20 mouse cellular contexts compared by ENCODE assay signal in the genomic region with DNA sequence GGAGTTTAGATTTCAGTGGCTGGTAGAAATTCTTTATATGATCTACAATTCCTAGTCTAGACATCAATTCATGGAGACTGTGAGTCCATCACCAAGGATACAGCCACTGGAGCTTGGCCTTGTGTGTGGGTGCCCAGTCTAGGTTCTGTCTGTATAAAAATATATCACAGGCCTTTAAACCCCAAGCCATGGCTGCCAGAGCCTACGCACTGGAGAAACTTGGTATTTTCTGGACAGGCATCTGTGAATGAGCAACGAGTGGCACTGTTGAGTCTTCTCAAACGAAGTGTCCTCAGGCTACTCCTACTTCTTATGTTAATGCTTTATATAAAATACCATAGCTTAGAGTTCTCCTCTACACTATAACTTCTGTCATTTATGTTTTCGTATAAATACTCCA. TPM values are rescaled to one million over a fixed set of nuclear protein-coding genes. Genes with fewer than 3 reads are reported as not detected.
DNase-seq lines count a peak whose midpoint lies in the region; ATAC-seq lines count a peak whose summit lies in the region.
"Had no signal": no experiment of that assay in that cellular context is flagged by ENCODE, and none has a peak within 500 bp of the region (broad histone marks: within the 10 kb centered on the region; RNA-seq: fewer than 3 reads in every experiment).

No protein-coding gene starts in this region.

- H3K9me3 ChIP-seq in hindbrain, embryonic 16.5 days (ENCODE audit: control insufficient read depth, low read length), result no peaks in the 10 kb centered on the region
- H3K9me3 ChIP-seq: embryonic facial prominence, embryonic 13.5 days; forebrain, embryonic 12.5 days; heart, embryonic 13.5 days; hindbrain, embryonic 15.5 days had no signal

- ATAC-seq in frontal cortex, adult (ENCODE audit: low TSS enrichment), result peak; percentile 92
- no peak for ATAC-seq in hindbrain, embryonic 16.5 days
- ATAC-seq: forebrain, embryonic 16.5 days; inflammation-experienced regulatory T-cells, adult 6 months had no signal

- WGBS in hindbrain, embryonic 16.5 days, result 82% methylated on average over 4 of the region's 4 CpGs

- H3K27ac ChIP-seq in hindbrain, embryonic 16.5 days (ENCODE audit: low read depth, low read length), result no peak overlapping the region
- H3K27ac ChIP-seq: embryonic facial prominence, embryonic 13.5 days; forebrain, embryonic 12.5 days; heart, embryonic 13.5 days; hindbrain, embryonic 15.5 days had no signal

- no peak overlapping the region for H3K4me3 ChIP-seq in hindbrain, embryonic 16.5 days (ENCODE audit: low read length)
- H3K4me3 ChIP-seq: embryonic facial prominence, embryonic 13.5 days; forebrain, embryonic 12.5 days; heart, embryonic 13.5 days; hindbrain, embryonic 15.5 days had no signal

- H3K36me3 ChIP-seq in hindbrain, embryonic 16.5 days (ENCODE audit: control insufficient read depth, insufficient read depth, low read length), result no peaks in the 10 kb centered on the region
- H3K36me3 ChIP-seq: embryonic facial prominence, embryonic 13.5 days; forebrain, embryonic 12.5 days; heart, embryonic 13.5 days; hindbrain, embryonic 15.5 days had no signal

- H3K9ac ChIP-seq in hindbrain, embryonic 16.5 days (ENCODE audit: low read depth, low read length), result no peak overlapping the region
- H3K9ac ChIP-seq: embryonic facial prominence, embryonic 13.5 days; forebrain, embryonic 12.5 days; heart, embryonic 13.5 days; hindbrain, embryonic 15.5 days had no signal

- H3K27me3 ChIP-seq in hindbrain, embryonic 16.5 days (replicated peaks; ENCODE audit: control insufficient read depth, insufficient read depth, low read length), result no peaks in the 10 kb centered on the region
- H3K27me3 ChIP-seq: hindbrain, embryonic 15.5 days had no signal

- H3K4me2 ChIP-seq in hindbrain, embryonic 16.5 days (ENCODE audit: low read length), result no peak overlapping the region
- H3K4me2 ChIP-seq: embryonic facial prominence, embryonic 13.5 days; forebrain, embryonic 12.5 days; heart, embryonic 13.5 days; hindbrain, embryonic 15.5 days had no signal

- H3K4me1 ChIP-seq in hindbrain, embryonic 16.5 days (ENCODE audit: control insufficient read depth, insufficient read depth, low read depth, low read length), result no peaks in the 10 kb centered on the region

- DNase-seq in left cerebral cortex, postnatal 14 days (ENCODE audit: low spot score in 2 of 2), result peak; percentile 21 to 35
- no peak for DNase-seq in left cerebral cortex, adult 11 months (ENCODE audit: low spot score)
- DNase-seq in brain, adult 2 months (ENCODE audit: low read depth, low spot score), result peak; percentile 55
- peak; percentile 26 for DNase-seq in telencephalon, adult 2 months (ENCODE audit: low read depth, low spot score)
- DNase-seq: adrenal gland, adult 2 months; adrenal gland, postnatal 25 days; cerebellum, adult 8-10 months; cerebellum, postnatal 14 days; heart, postnatal 36 days had no signal

- intact Hi-C loops in left cerebral cortex, postnatal 14 days (cut with DNase I), result no loop called here

RNA-seq across cellular contexts. Expression of a gene that starts 4.2 kb away (rescaled TPM):
- under 1 TPM; 0.17 to 0.33 TPM for total RNA-seq in left cerebral cortex, postnatal 14 days (2021)
- polyA plus RNA-seq in hindbrain, embryonic 16.5 days (2015; fragmentation: Nextera tagmentation; extraction: Ambion mirVana), result 25.0 and 35.3 TPM in 2 replicates
- total RNA-seq: adrenal gland, adult 2 months; adrenal gland, postnatal 25 days; gastrocnemius, adult 8-10 months; heart, adult 8-10 months; heart, postnatal 36 days had no signal
- polyA plus RNA-seq: adrenal gland, adult 2 months; heart, embryonic 13.5 days; heart, postnatal 0 days; inflammation-experienced regulatory T-cells, adult 6 months had no signal
